Mouse (Mus musculus) heart, embryonic 16.5 days (tissue): ENCODE data around the gene Hsf4. TPM values are rescaled to one million over a fixed set of nuclear protein-coding genes. Genes with fewer than 3 reads are reported as not detected.
A peak's percentile ranks its signal among the peaks of the same experiment; 100 is the strongest.

Experiments
- ATAC-seq: fragments of 200-750 bp; cut with Nextera tagmentation; replicated peaks from 2 replicates; pipeline ENCODE4 v1.8.0; 2017; ENCODE audit warnings: moderate number of reproducible peaks; ENCODE audit not compliant: insufficient read depth, low FRiP score; ENCODE audit errors: extremely low read depth
- H3K27ac ChIP-seq: fragments of 300-500 bp; sonication (generic); 2 replicates; pipeline ENCODE4 v1.5.1; 2014; ENCODE audit warnings: mild to moderate bottlenecking, low read length, control low read depth, moderate library complexity
- H3K27me3 ChIP-seq: fragments of 300-500 bp; sonication (generic); 2 replicates; pipeline ENCODE4 v1.6.1; 2014; ENCODE audit warnings: low read length, mixed read lengths; ENCODE audit not compliant: control insufficient read depth, insufficient read depth
- H3K36me3 ChIP-seq: fragments of 300-500 bp; sonication (generic); 2 replicates; pipeline ENCODE4 v1.6.1; 2014; ENCODE audit not compliant: control insufficient read depth, insufficient read depth
- H3K4me1 ChIP-seq: fragments of 300-500 bp; sonication (generic); 2 replicates; pipeline ENCODE4 v1.6.1; 2014; ENCODE audit warnings: low read length, mixed read lengths; ENCODE audit not compliant: control insufficient read depth, insufficient read depth
- H3K4me2 ChIP-seq: fragments of 300-500 bp; sonication (generic); 2 replicates; pipeline ENCODE4 v1.6.1; 2014; ENCODE audit warnings: low read depth, mild to moderate bottlenecking, control low read depth, low read length
- H3K4me3 ChIP-seq: fragments of 300-500 bp; sonication (generic); 2 replicates; pipeline ENCODE4 v1.5.1; 2014; ENCODE audit warnings: mild to moderate bottlenecking, control low read depth, low read length
- H3K9ac ChIP-seq: fragments of 300-500 bp; sonication (generic); 2 replicates; pipeline ENCODE4 v1.6.1; 2014; ENCODE audit warnings: low read length, control low read depth
- H3K9me3 ChIP-seq: fragments of 300-500 bp; sonication (generic); replicated peaks from 2 replicates; pipeline ENCODE4 v1.6.1; 2016; ENCODE audit warnings: low read length; ENCODE audit not compliant: control insufficient read depth
- WGBS: fragments of 180-500 bp; shearing (Covaris S2); extraction: QIAGEN DNeasy Blood & Tissue Kit; methylation state at CpG from one replicate; pipeline ENCODE4 v1.1.7; 2014; 5-methylcytosine and 5-hydroxymethylcytosine counted together
- polyA plus RNA-seq: library from polyadenylated mRNA; unstranded; fragments of >200 nt; fragmentation: Nextera tagmentation; extraction: Ambion mirVana; gene quantifications from 2 replicates; pipeline ENCODE4 v1.2.1, GENCODE M21; 2015

Hsf4 gene
- polyA plus RNA-seq, 1 experiment from 2014 or later, result 0.29 TPM

DNA sequence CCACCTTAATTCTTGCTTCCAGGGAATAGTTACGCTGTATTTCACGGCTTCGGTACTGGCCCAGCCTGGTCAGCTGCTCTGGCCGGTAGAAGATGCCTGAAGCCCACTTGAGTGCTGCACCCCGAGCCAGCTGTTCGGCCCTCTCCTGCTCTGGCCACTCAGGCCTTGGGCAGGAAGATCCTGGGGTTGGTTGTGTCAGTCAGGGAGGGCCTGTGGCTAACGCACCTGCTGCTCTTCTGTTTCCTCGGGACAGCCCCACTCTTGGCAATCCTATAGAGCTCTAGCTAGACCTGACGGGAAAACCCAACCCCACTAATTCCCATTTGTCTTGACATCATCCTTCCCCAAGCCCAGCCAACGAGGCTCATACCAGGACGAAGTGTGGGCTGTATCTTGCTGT is 25.7 kb downstream of the Hsf4 start:
- peaks cover 9% of the 10 kb centered on the region for H3K36me3 ChIP-seq
- H3K4me3 ChIP-seq, result peak overlapping the region; percentile 37
- H3K9me3 ChIP-seq, result no peaks in the 10 kb centered on the region
- ATAC-seq, result no peak
- WGBS, result 57% methylated on average over 11 of the region's 11 CpGs
- peak overlapping the region; percentile 56 for H3K27ac ChIP-seq
- H3K4me1 ChIP-seq, result peaks cover 24% of the 10 kb centered on the region
- peaks cover 6% of the 10 kb centered on the region; the same call in 1 of the 2 replicates for H3K27me3 ChIP-seq
- peak overlapping the region; percentile 52 for H3K4me2 ChIP-seq
- H3K9ac ChIP-seq, result peak overlapping the region; percentile 31

GRCm38 (mm10) chr8:105295895-105296573 is 26.4 kb downstream of the Hsf4 start, which contains the start of gene Exoc3l:
Gene Exoc3l, minus strand, starts transcription at chr8:105296101.
- Histone ChIP-seq H3K4me2 (peak within 1 kb of the TSS; percentile 98), H3K27ac (peak within 1 kb of the TSS; percentile 79), H3K9ac (peak within 1 kb of the TSS; percentile 92), H3K36me3 (peaks cover 17% of the 10 kb centered on the region), H3K27me3 (no peaks in the 10 kb centered on the region), H3K4me1 (peaks cover 19% of the 10 kb centered on the region), H3K4me3 (peak within 1 kb of the TSS; percentile 89), H3K9me3 (no peaks in the 10 kb centered on the region)
- 38% methylated on average over 11 of the region's 11 CpGs for WGBS
- ATAC-seq, result no peak

GRCm38 (mm10) chr8:105297511-105298192 is 28.1 kb downstream of the Hsf4 start, which contains the start of gene E2f4:
Gene E2f4, plus strand, starts transcription at chr8:105297663.
- ATAC-seq, result peak; percentile 87
- WGBS, result under 1% methylated on average over 58 of the region's 58 CpGs
- peaks cover 30% of the 10 kb centered on the region for H3K36me3 ChIP-seq
- H3K27me3 ChIP-seq, result no peaks in the 10 kb centered on the region
- peak within 1 kb of the TSS; percentile 89 for H3K4me3 ChIP-seq
- H3K4me2 ChIP-seq, result peak within 1 kb of the TSS; percentile 98
- no peaks in the 10 kb centered on the region for H3K9me3 ChIP-seq
- peak within 1 kb of the TSS; percentile 92 for H3K9ac ChIP-seq
- H3K27ac ChIP-seq, result peak within 1 kb of the TSS; percentile 79
- H3K4me1 ChIP-seq, result peaks cover 19% of the 10 kb centered on the region

DNA sequence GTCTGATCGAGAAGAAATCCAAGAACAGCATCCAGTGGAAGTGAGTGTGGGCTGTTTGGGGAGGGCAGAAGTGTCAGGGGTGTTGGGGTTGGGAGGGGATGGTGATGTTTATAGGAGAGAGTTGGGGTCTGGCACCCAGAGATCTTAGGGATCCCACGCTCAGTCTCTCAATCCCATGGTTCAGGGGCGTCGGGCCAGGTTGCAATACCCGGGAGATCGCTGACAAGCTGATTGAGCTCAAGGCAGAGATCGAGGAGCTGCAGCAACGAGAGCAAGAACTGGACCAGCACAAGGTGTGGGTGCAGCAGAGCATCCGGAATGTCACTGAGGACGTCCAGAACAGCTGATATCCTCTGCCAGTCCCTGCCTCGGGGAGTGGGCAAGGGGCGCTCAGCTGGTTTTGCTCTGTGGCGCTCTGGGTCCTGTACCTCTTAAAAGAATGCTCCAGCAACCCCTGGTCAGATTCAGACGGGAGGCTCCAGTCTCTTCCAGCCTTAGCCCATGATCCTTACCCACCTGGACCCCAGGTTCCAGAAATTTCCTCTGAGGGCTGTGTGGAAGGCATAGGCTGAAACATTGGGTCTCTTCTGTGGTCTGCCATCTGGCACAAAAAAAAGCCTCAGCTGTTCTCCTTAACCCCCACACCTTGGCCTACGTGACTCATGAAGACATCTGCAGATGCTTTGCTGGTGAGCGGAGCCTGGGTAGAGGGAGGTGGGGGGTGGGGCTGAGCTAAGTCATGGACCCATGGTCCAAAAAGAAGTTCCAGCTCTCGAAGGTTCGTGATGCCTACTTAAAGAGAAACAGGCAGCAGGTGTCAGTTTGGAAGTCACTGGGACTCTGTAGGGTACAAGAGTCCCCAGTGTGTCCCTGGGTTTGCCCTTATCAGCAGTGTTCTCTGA is 29.0 kb downstream of the Hsf4 start:
- Histone ChIP-seq H3K9ac (peak overlapping the region; percentile 92), H3K4me2 (peak overlapping the region; percentile 98), H3K27me3 (no peaks in the 10 kb centered on the region), H3K4me1 (peaks cover 21% of the 10 kb centered on the region), H3K4me3 (peak overlapping the region; percentile 89), H3K9me3 (no peaks in the 10 kb centered on the region), H3K27ac (peak overlapping the region; percentile 79; the same call in 1 of the 2 replicates), H3K36me3 (peaks cover 34% of the 10 kb centered on the region)
- WGBS, result 45% methylated on average over 18 of the region's 18 CpGs
- ATAC-seq, result no peak

- Histone ChIP-seq H3K4me3 (no peak overlapping the region), H3K4me1 (peaks cover 34% of the 10 kb centered on the region), H3K9me3 (no peaks in the 10 kb centered on the region), H3K36me3 (peaks cover 37% of the 10 kb centered on the region), H3K27me3 (no peaks in the 10 kb centered on the region), H3K9ac (no peak overlapping the region), H3K27ac (no peak overlapping the region), H3K4me2 (no peak overlapping the region)
- WGBS, result 87% methylated on average over 8 of the region's 8 CpGs
- no peak for ATAC-seq
These were observed 30.4 kb downstream of the Hsf4 start for GRCm38 (mm10) chr8:105299962-105300361.

DNA sequence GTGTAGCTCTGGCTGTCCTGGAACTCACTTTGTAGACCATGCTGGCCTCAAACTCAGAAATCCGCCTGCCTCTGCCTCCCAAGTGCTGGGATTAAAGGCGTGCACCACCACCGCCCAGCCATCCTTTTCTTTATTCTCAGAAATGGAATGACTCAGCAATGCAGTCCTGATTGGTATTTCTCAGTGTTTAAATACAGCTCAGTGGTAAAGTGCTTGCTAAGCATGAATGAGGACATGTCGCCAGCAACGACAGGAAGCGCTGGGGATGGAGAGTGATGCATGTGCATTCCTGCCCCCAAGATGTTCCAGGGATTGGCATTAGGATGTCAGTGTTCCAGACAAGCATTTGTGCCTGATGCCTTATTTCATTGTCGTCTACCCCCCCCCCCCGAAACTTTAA is 33.8 kb downstream of the Hsf4 start:
- Histone ChIP-seq H3K4me3 (no peak overlapping the region), H3K36me3 (peaks cover 40% of the 10 kb centered on the region), H3K4me1 (peaks cover 39% of the 10 kb centered on the region), H3K9me3 (no peaks in the 10 kb centered on the region), H3K4me2 (no peak overlapping the region), H3K27ac (no peak overlapping the region), H3K9ac (no peak overlapping the region), H3K27me3 (no peaks in the 10 kb centered on the region)
- 75% methylated on average over 8 of the region's 8 CpGs for WGBS
- no peak for ATAC-seq

DNA sequence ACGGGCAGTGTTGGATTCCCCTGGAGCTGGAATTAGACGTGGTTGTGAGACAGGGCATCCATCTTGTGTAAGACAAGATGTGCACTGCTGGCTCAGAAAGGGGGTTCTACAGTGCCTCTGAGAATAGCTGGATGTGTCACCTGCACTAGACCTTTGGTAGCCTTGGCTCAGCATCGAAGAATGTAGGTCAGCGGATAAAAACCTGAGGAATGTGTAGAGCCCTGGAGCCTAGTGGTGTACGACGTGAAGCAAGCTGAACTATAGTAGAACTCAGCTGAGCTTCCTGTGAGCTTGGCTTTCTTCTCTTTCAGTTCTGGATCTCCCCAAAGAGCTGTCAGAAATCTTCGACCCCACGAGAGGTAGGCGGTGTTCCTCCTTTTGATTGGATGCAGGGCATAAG is 34.3 kb downstream of the Hsf4 start:
- Histone ChIP-seq H3K9me3 (no peaks in the 10 kb centered on the region), H3K4me2 (no peak overlapping the region), H3K9ac (no peak overlapping the region), H3K27ac (peak overlapping the region; percentile 56), H3K4me3 (no peak overlapping the region), H3K4me1 (peaks cover 34% of the 10 kb centered on the region), H3K36me3 (peaks cover 43% of the 10 kb centered on the region), H3K27me3 (no peaks in the 10 kb centered on the region)
- ATAC-seq, result no peak
- WGBS, result 57% methylated on average over 9 of the region's 9 CpGs

DNA sequence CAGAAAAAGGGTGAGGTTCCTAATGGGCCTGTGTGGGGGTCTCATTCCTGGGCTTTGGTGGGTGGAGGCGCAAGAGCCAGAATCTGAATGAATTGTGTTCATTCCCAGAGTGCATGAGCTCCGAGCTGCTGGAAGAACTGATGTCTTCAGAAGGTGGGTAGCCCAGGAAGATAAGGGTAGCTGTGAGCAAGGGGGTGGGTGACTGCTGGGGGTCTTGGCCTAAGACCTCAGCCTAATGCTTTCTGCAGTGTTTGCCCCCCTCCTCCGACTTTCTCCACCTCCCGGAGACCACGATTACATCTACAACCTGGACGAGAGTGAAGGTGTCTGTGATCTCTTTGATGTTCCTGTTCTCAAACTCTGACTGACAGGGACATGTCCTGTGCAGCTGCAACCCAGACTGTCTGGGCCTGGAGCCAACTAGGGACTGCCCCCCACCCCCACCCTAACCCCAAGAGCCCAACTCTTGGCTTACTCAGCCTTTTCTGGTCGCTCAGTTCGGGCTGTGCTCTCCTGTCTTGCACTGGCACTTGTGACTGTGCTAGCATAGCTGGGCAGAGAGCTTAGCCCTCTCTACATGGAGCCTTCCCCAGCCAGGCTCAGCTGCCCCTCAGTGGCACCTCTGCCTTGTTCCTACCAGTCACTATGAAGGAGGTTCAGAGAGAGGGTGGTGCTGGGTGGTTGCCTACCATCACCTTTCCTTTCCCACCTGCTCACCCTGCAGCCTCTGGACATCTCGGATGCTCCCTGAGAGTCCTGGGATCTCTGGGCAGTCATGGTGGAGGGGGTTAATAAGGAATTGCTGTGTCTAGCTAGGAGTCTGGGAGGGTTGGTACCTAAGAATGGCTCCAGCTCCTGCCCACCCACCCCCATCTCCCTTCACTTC is 35.0 kb downstream of the Hsf4 start:
- ATAC-seq, result peak; percentile 45
- no peaks in the 10 kb centered on the region for H3K9me3 ChIP-seq
- peak overlapping the region; percentile 13; the same call in 1 of the 2 replicates for H3K9ac ChIP-seq
- WGBS, result 33% methylated on average over 9 of the region's 9 CpGs
- peak overlapping the region; percentile 56 for H3K27ac ChIP-seq
- H3K4me2 ChIP-seq, result no peak overlapping the region
- H3K27me3 ChIP-seq, result no peaks in the 10 kb centered on the region
- peaks cover 32% of the 10 kb centered on the region for H3K4me1 ChIP-seq
- no peak overlapping the region for H3K4me3 ChIP-seq
- H3K36me3 ChIP-seq, result peaks cover 41% of the 10 kb centered on the region
